Mouse (Mus musculus) adrenal gland, adult 2 months (tissue): ENCODE results near the gene Slc16a12. TPM values are rescaled to one million over a fixed set of nuclear protein-coding genes. Genes with fewer than 3 reads are reported as not detected.
A peak's percentile ranks its signal among the peaks of the same experiment; 100 is the strongest.

Experiments
- DNase-seq: peaks from one replicate; pipeline ENCODE4 v3.0.0; 2021
- polyA plus RNA-seq: library from polyadenylated mRNA; depleted of rRNA; stranded (reverse); fragments of >200 nt; gene quantifications from 2 replicates; pipeline ENCODE4 v1.2.3, GENCODE M21; 2012
- total RNA-seq, 2 experiments: library from RNA; stranded (reverse); gene quantifications; 2 replicates each; pipeline ENCODE4 v1.2.3; 2021

Gene Slc16a12
- total and polyA plus RNA-seq, 3 experiments, result 0.24 to 0.79 (median 0.46) TPM

- no peak for DNase-seq
Measured at GRCm38 (mm10) chr19:34726254-34726962, 20.7 kb downstream of the Slc16a12 start.

GRCm38 (mm10) chr19:34725418-34725817 is 21.7 kb downstream of the Slc16a12 start:
- DNase-seq, result no peak

GRCm38 (mm10) chr19:34724598-34724997 is 22.5 kb downstream of the Slc16a12 start:
- no peak for DNase-seq

GRCm38 (mm10) chr19:34722541-34722940 is 24.5 kb downstream of the Slc16a12 start:
- DNase-seq, result no peak

- DNase-seq, result no peak
Measured at GRCm38 (mm10) chr19:34720130-34720529, 27.0 kb downstream of the Slc16a12 start.

GRCm38 (mm10) chr19:34718963-34719362 is 28.1 kb downstream of the Slc16a12 start:
- DNase-seq, result no peak

GRCm38 (mm10) chr19:34718478-34718877 is 28.6 kb downstream of the Slc16a12 start:
- DNase-seq, result peak; percentile 10

- no peak for DNase-seq
Measured at GRCm38 (mm10) chr19:34715895-34716294, 31.2 kb downstream of the Slc16a12 start.

GRCm38 (mm10) chr19:34714250-34714666 is 32.8 kb downstream of the Slc16a12 start:
- no peak for DNase-seq

GRCm38 (mm10) chr19:34712050-34712449 is 35.0 kb downstream of the Slc16a12 start:
- no peak for DNase-seq

- no peak for DNase-seq
Measured at GRCm38 (mm10) chr19:34708221-34708620, 38.9 kb downstream of the Slc16a12 start.

- DNase-seq, result no peak
Measured at GRCm38 (mm10) chr19:34707571-34707970, 39.5 kb downstream of the Slc16a12 start.

- no peak for DNase-seq
Measured at GRCm38 (mm10) chr19:34706261-34706660, 40.8 kb downstream of the Slc16a12 start.

GRCm38 (mm10) chr19:34705141-34705540 is 41.9 kb downstream of the Slc16a12 start:
- no peak for DNase-seq

GRCm38 (mm10) chr19:34699300-34699699 is 47.8 kb downstream of the Slc16a12 start:
- DNase-seq, result no peak

GRCm38 (mm10) chr19:34698852-34699251 is 48.2 kb downstream of the Slc16a12 start:
- no peak for DNase-seq

- no peak for DNase-seq
Measured at GRCm38 (mm10) chr19:34698432-34698831, 48.7 kb downstream of the Slc16a12 start.

- DNase-seq, result no peak
Measured at GRCm38 (mm10) chr19:34697461-34697860, 49.6 kb downstream of the Slc16a12 start.

- DNase-seq, result no peak
Measured at GRCm38 (mm10) chr19:34696352-34696986, 50.6 kb downstream of the Slc16a12 start.

GRCm38 (mm10) chr19:34691402-34691801 is 55.7 kb downstream of the Slc16a12 start:
- DNase-seq, result no peak

- DNase-seq, result no peak
Measured at GRCm38 (mm10) chr19:34685530-34685929, 61.6 kb downstream of the Slc16a12 start.

- peak; percentile 67 for DNase-seq
Measured at GRCm38 (mm10) chr19:34684857-34685256, 62.2 kb downstream of the Slc16a12 start.

- DNase-seq, result no peak
Measured at GRCm38 (mm10) chr19:34678428-34678827, 68.7 kb downstream of the Slc16a12 start.

- peak; percentile 10 for DNase-seq
Measured at GRCm38 (mm10) chr19:34673476-34673875, 73.6 kb downstream of the Slc16a12 start.
